Mouse (Mus musculus): ENCODE measurements around the gene Lrrtm4.

Lrrtm4 gene

DNA sequence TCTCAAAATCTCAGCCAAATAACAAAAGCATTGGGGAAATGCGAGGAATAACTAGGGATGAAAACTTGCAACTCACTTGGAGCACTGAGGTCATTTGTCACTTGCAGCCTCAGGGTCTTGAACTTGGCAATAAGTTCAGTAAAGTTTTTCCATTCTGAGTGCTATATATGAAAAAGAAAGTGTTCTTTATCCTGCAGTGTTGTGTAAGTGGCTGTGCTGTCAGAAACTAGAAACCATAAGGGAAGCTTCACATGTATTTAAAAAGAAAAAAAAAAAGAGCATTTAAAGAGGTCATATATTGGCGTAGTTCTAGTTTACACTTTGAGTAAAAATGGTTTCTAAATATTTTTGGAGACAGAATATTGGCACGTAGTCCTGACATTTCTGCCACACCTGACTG, 313.1 kb downstream of the Lrrtm4 start:
- DNase-seq, result no peak

DNA sequence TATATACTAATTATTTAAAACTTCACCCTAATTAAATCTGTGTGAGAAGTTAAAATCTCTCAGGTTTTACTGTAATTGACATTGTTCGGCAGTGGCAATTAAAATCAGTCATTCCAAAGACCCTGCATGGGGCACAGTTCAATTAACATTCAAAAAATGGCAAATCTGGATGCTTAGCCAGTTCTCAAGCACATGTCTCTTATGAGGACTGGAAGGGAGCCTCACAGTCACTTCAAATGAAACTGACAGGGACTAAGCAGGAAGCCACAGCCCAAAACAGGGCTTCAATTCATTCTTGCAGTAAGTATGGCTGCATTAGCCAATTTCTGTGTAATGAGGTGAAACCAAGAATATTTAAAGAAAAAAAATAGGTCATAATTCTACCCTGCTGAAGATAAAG, 333.6 kb downstream of the Lrrtm4 start:
- DNase-seq, result no peak

DNA sequence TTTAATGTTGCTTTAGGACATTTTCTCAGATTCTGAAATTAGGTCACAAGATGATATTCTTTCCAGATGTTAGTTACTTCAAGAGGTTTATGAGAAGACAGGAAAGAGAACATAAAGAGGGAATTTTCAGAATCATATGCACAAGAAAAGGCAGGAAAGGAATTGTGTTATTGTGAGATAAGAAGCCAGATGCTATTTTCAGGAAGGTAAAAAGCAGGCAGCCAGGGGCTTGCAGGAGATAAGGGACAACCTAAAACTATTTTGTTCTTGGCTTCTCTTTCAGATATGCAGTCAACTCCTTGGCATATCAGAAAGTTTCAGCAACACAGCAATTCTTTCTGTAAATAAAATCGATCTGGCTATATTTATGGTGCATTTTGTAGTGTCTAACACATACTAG, 338.4 kb downstream of the Lrrtm4 start:
- no peak for DNase-seq

DNA sequence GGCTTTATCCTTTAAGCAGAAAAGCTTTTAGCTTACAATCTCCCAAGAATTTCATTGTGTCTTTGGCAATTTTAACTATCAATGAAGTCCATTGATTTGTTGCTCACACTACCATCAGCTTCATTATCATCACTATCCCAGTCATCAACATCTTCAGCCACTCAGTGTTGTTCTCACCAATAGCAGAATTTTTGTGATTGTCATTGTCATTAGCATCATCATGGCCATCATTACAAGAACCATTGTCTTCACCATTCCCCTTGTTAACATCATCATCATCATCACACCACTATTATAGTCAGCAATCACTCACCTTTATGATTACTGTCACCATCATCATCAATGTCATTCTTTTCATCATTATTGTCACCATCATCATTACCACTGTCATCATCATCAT, 344.9 kb downstream of the Lrrtm4 start:
- DNase-seq, result no peak

DNA sequence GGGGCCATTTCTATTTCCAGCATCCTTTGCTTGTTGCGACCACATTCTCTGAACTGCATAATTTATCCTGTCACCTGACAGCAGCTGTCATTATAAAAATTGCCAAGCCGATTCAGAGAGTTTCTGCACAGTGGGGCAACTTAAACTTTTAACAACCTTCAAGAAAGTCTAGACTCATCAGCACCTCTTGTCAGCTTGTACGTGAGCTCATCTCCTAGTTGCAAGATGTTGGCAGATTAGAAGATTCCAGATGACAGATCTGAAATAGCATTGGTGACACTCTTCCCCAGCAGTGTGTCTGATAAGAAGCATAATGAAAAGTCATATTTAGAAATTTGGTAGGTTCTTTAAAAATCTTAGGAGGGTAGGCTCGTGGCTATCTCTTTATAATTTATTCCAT, 347.9 kb downstream of the Lrrtm4 start:
- no peak for DNase-seq

DNA sequence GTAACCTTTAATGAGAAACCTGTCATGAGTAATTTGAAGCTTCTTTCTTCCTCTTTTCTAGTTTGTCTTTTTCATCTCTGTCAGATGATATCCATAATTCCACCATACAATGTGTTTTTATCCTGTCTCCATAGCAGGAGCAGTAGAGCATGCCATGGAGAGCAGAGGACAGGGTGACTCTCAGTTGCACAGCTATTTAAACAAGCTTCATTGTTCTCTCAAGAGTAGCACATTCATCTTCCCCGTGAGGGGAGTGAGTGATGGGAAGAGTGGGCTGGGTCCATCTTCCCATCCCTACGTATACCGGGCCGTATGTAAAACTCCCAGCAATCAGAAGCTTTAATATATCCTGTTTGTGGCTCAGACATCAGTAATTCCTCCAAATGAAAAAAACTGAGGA, 370.9 kb downstream of the Lrrtm4 start:
- DNase-seq, result no peak

DNA sequence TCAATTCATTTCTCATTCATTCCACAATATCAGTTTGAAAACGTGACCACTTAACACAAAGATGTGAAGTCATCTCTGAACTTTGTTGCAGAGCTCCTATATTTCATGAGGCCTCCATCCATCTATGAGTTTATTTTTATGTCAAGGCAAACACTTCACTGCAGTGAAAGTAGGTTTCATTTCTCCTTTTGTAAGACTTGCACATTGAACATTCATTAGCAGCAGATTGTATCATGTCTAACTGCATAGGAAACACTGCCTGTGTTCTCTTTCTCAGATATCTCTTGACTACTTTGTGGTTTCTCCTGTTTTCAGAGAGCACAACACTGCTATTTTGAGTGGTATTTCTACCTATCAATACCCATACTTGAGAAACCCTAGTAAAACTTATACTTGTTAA, 388.1 kb downstream of the Lrrtm4 start:
- no peak for DNase-seq

DNA sequence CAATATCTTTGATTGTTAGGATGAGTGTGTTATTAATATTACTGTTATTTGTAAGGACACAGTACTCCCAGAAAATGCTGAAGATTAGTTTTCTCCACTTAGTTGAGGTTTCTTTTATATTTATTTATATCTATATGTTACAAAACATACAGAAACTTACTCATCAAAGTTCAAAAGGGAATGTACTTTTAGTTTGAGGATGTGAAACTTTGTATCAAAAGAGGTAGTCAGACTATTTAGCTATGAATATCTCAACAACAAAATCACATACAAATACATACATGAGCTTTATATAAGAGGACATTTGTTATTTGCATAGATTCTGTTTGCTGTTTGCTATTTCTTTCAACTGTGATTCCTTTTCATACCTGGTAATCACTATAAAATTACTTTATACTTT, 421.5 kb downstream of the Lrrtm4 start:
- DNase-seq, result no peak

DNA sequence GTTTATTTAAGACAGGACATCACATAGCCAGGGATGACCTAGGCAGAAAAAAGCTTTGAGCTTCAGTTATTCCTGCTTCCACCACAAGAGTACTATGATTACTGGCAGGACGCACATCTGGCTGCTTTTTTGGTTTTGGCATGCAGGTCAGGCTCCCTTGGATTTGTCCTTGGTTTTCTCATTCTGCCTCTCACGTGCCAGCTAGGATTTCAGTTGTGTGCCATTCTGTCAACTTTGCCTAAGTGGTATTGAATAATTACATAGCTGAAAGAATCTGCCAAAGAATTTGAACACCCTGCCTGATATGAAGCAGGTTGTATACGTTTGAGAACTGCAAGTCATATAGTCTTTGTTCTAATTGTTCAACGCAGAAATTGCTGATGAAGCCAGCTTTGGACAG, 451.9 kb downstream of the Lrrtm4 start:
- no peak for DNase-seq

DNA sequence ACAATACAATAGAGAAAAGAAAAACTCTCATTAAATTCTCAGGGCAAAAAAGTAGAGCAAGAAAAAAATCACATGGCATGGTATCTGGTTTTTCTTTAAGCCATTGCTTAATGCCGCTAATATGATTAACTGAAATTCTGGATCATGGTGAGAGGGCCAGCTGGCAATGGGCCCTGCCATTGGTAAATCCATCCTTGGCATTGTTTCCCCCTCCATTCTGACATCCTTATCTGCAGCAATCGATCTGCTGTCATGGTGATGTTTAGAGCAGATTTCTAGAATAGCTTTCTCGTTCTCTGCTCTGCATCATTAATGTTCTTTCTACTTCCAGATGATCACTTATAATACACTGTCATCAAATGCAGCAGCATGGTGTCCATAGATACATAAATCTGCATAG, 457.5 kb downstream of the Lrrtm4 start:
- no peak for DNase-seq

DNA sequence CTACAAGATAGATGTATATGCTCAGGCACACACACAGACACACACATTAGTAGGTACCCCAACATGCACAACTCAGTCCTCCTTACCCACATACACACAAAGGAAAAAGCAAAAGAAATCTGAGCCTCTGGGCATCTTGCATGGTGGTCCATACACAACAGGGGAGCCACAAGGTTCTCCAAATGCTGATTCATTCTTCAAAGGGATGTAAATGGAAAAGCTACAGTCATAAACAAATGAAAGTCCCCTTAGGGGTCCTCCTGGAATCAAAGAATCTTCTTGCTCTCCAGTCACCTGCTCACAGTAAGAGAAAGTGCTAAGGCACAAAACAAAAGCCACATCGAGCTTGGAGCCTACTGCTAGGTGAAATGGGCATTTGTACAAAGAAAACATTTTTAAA, 526.3 kb downstream of the Lrrtm4 start:
- DNase-seq, result no peak

DNA sequence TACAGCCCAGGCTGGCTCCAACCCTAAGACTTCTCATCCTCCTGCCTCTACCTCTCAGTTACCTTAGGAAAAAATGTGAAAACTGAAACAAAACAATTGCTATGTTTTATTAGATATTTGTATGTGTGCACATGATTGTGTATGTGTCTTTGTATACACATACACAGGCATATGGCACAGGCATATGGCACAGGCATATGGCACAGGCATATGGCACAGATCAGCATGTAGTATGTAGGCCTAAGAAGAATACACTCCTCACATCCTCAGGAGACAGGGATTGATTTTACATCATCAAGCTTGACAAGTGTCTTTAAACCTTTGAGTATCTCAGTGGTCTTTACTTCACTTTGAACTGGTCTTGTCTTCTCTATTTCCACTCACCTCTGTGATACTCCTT, 531.2 kb downstream of the Lrrtm4 start:
- DNase-seq, result no peak

DNA sequence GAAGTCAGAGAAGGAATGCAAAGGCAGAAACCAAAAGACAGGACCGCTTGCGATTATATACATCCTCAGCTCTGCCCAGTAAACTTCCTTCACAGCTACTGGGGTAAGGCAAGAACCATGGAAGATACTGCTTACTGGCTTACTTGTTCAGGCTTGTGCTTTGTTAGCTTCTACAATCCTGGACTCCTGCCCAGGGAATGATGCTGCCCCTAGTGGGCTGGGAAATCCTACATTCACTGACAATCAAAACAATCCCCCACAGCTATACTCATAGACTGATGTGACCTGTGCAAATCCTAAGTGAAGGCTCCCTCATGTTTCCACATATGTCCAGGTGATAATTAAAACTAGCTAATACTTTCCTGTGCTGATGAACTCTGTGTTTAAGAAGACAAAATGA, 534.7 kb downstream of the Lrrtm4 start:
- DNase-seq, result no peak

DNA sequence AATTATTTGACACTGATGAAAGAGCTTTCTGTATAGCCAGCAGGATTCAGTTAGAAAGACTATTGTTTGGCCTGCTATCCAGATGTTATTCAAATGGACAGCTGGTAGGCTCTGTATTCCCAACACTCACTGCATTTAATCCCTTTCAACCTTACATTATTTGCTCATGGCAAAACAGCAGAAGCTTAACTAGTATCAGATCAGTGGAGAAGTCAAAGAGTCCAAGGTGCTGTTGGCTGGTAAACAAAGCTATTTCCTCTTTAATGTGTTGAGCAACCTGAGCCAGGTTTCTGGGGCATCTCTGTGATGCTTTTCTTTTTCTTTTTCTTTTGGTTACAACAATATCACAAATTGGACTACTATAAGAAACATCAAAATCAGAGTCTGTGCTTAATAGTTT, 536.3 kb downstream of the Lrrtm4 start:
- DNase-seq, result no peak

DNA sequence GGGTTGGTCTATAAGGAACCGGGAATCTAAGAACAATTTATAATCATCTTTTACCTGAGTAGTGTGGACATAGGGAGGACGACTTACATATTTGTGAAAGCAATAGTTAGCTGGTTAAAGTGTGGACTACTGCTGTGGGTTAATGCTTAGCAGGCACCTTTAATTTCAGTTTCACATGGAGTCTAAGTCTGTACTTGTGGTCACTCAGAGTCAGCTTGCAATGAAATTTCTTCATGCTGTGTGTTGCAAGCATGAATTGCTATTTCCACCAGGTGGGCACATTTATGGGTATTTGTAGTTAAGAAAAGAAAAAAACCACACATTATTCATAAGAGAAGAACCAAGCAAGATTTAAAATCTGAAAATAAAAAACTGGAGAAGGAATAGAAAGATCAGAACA, 558.5 kb downstream of the Lrrtm4 start:
- DNase-seq, result no peak

DNA sequence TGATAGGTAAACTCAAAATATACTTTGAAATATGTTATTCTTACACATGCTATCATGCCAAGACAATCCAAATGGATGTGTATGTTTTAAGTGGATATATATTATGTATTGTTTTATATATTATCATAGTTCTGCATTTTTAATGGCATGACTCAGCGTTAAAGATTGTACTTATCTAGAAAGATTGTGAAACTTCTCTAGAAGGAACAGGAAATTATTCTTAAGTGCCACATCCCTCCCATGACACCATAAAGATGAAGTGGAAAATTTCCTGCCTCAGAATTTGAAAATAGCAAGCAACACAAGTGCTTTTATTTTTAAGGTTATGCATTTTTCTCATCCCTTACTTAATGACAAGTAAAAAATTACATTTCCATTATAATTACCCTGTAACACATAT, 563.5 kb downstream of the Lrrtm4 start:
- no peak for DNase-seq

DNA sequence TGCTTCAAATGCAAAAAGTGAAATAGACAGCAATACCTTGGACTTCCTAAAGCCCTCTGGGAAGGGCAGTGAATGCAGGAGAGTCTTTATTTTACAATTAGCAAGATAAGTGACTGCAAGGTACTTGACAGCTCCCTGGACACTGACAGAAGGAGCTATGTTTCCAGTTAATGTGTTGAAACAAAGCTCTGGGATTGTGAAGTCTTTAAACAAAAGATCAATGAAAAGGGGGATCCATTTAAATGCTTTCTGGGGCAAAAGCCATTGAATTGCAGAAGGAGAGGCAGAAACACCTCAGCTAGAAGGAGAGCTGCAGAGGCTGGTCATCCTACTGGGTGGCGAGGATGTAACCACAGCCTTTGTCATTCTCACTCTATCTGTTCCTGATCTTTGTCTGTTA, 571.1 kb downstream of the Lrrtm4 start:
- no peak for DNase-seq

DNA sequence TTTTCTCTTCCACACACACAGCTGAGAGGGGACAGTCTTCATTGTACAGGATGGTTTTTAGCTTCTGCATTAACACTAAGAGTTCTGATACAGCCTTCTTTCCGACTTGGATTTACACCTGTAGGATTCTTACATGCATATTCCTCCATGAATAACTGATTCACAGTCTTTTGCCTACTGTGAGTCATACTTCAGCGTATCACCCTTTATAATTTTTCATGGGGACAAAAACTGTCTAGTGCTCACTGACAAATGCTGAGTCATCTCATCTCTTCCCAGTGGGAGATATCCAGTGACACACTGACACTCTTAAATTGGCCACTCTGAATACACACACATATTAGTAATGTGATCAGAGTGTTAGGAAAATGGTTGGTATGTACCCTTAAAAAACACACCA, 600.8 kb downstream of the Lrrtm4 start:
- no peak for DNase-seq

DNA sequence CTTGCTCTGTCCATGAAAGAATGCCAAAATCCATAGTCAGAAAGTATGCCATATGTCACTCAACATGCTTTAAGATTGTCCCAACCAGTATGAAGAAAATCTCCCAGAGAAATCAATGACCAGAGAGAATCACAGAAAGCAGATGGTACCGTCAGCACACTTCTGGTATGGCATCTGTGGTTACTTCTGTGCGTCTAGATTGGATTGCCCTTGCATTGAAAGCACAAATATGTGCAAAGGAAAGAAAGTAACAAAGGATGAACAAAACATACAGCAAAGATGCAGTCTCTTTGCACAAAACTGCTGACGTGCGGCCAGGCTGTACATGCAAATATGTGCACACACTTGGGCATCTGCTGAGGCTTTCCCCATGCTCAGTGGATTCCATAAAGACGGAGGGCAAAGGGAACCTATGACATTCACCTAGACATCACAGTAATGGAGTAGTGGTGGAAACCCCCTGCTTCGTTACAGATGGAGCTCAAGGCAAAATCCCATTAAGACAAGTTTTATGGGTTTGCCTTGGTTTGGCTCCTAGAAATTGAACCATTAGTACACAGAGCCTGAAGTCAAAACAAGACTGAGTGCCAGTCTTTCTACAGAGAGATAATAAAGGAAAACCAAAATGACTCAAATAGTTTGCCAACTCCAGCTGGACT, 604.1 kb downstream of the Lrrtm4 start:
- no peak for DNase-seq

DNA sequence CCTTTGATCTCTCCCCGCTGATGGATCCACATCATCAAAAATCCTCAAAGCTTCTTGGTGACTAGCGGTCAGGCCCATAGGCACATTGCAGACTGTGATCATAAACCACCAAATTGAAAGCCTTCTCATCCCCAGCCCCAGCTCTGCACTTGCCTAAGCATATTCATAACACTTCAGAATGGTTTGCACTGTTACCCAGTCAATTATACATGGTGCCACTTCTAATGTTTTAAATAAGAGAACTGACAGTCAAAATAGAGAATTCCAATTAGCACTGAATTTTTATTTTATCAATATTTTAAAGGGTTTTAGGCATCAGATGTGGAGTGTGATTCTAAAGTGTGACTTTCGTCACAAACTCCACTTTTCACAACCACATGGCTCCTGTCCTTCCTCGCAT, 606.8 kb downstream of the Lrrtm4 start:
- no peak for DNase-seq

DNA sequence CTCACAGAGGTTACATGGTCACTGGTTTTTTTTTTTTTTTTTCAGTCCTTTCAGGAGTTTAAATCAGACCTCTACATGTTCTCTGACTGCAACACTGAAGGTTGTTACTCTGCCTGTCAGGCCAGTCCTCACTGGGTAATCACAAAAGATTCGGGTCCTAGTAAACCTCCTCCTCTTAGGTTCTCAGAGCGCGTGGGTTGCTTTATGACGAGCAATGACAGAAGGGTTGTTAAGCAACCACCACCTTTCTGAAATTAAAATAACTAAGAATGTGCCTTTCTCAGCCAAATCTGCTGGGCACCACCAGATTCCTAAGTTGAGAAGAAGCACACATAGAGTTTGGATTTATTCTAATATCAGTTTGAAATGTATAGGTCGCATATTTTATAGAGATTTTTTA, 644.1 kb downstream of the Lrrtm4 start:
- no peak for DNase-seq

DNA sequence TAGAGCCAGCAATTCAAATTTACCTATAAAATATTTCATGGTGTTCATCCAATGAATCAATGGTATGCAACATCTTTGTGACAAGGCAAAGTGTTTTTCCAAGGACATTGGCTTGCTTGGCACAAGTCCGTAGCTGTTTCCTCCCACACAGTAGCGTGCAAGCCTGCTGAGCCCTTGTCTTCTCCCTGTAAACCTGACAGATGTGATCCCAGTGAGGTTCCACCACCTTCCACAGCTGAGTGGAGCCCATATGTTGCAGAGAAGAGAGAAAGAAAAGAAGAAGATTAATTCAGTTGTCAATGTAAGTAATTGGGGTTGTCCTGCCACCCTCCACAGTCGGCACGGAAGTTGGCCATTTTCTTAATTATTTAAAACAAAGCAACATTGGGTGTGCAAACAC, 645.4 kb downstream of the Lrrtm4 start:
- DNase-seq, result no peak

DNA sequence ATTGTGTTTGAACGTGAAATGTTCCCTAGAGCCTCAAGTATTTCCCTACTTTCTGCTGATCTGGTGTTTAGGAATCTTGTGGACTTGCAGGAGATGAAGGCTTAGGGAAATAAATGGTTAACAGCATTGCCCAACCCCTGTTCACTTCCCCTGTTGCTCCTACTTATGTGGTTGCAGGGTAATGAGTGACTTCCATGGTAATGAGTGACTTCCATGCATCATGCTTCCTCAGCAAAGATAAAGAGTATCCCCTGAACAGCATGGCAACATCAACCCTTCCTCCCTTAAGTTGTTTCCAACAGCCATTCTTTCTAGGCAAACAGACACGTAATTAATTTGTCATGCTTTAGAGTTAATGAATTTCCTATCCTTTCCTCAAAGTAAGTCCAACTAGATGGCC, 685.5 kb downstream of the Lrrtm4 start:
- peak; percentile 1 for DNase-seq

DNA sequence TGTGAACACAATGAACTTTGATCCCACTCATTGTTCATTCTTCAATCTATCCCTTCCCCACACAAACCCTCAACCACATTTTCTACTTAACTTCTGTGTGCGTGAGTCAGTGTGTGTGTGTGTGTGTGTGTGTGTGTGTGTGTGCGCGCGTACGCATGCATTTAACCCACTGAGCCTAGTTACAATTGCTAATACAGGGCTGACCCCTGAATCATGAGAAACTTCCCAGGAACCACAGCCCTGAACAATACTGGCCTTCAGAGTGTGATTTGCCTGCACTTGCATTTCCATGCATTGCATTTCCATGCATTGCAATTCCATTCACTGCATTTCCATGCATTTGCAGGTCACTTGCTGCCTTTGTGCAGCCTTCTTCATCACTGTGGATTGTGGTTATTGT, 701.8 kb downstream of the Lrrtm4 start:
- no peak for DNase-seq

DNA sequence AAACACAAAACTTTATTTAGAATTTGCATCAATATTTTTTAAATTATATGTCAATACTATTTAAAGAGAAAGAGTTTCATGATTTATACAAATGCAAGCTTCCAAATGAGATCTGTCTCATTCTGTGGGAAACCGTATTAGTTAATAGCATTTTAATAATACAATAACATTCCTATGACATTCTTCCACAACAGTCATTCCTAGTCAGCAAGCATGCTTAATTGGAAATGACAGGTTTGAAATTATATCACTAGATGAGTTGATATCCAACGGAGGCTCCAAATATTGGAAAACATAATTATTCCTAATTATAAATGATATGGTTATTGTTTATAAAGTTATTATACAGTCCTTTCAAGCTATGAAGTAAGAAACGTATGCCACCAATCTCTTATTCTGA, 714.7 kb downstream of the Lrrtm4 start:
- no peak for DNase-seq

DNA sequence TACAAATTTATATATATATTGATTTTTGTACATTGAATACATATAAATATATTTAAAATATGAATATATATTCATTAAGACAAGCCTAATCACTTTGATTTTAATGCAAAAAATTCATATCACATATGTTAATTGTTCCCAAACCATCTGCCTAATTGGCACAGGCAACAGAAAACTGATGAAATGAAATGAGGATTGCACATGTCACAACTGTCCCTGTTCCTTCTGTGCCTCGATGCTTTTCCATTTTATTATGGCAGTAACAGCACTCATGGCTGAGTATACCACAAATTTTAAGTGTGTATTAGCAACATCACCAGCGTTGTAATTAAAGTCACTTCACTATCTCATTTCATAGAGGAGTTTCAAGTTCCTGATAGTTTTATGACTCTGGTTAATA, 732.1 kb downstream of the Lrrtm4 start:
- DNase-seq, result no peak
